Mouse (Mus musculus): ENCODE measurements around the gene Trappc13.

- peak; percentile 67; the same call in 1 of the 2 replicates for TF ChIP-seq CTCF (IDR thresholded peaks at IDR 0.05; ENCODE audit: borderline replicate concordance, insufficient read depth, low read depth, low read length)
- TF ChIP-seq POLR2A (IDR thresholded peaks at IDR 0.05; ENCODE audit: borderline replicate concordance, insufficient read depth, low read length) = 0 out of 2 replicates have a peak, but pooled peaks have one; percentile 23
Observed at GRCm38 (mm10) chr13:104139369-104140209, 38.7 kb downstream of the Trappc13 start.
